Mouse (Mus musculus) left cerebral cortex, postnatal 36 days (tissue): Measurements from ENCODE around the gene Fgfr2. TPM values are rescaled to one million over a fixed set of nuclear protein-coding genes. Genes with fewer than 3 reads are reported as not detected.

Source experiments
- DNase-seq, 2 experiments: peaks; one replicate each; pipeline ENCODE4 v3.0.0; 2021 to 2022; ENCODE audit warnings: low spot score in 2 of 2, mixed read lengths in 1 of 2
- intact Hi-C: fragments of 180-260 bp; cut with DNase I; formaldehyde crosslinking; loops from one replicate; pipeline ENCODE4 v1.15.1; 2025
- total RNA-seq, 2 experiments: library from RNA; stranded (reverse); gene quantifications; 2 replicates each; pipeline ENCODE4 v1.2.3; 2021

The Fgfr2 gene
- total RNA-seq, 2 experiments from 2014 or later, result 41.6 to 46.6 TPM

DNA sequence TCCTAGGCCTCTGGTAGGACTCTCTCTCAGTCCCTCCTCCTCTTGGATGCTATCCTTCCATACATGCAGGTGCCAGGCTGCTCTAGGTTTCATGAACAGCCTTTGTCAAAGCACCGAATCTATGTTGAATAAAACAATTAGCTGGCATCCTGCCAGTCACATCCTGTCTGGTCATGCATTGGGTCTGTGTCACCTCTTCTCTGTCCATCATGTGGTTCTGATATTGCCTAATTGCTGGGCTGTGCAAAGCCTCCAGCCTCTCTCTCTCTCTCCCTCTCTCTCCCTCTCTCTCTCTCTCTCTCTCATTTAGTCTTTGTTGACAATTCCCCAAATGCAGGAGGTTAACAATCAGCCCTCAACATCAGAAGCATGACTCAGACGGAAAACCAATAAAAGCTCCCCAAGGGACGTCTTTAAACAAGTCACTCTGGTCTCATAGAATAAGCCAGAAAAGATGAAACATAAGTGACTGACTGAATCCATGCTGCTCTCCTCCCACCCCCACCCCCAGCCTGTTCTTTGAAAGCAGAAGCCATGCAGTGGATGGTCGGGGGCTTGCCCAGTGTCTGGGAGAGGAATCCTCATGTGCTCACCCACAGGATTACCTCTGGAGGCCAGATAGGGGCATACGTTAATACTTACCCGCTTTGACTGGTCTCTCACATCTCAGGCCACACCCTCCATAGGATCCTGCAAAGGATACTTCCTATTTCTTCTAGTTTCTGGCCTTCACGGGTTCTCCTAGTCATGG, 953.6 kb downstream of the Fgfr2 start:
- intact Hi-C loops, result loop anchor here (5.0 kb wide), 1 partner anchor 38 kb away; no protein-coding TSS in a partner anchor
- no peak for DNase-seq

DNA sequence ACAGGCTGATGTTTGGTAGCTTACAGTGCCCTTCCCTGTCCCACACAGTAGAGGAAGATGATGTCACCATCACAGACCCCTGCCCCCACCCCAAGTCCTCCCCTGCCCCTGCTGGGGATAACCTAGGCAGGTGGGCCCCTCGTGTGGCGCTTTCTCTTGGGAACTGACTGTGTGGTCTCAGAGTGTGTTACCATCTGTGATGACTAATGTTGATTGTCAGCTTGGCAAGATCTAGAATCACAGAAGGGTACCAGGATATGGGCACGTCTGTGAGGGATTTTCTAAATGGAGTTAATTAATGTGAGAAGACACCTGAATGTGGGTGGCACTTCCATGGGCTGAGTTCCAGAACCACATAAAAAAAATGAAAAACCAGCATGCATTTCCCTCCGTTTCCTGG, 955.9 kb downstream of the Fgfr2 start:
- no peak for DNase-seq
- intact Hi-C loops, result no loop called here

DNA sequence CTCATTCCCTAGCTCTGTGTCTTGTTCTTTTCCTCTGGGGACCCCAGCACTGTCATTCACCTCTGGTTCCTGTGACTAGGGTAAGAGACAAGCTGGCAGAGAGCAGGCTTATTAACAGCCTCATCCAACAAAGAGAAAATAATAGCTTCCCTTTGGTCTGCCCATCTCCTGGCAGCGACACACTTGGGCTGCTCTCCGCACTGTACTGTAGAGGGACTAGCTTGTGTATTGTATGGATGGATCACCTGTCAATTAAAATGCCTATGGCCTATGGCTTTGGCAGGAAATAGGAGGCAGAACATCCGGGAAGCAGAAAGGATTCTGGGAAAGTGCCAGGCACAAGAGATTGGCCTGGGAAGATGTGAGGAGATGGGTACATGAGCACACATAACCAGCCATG, 960.9 kb downstream of the Fgfr2 start:
- DNase-seq, result no peak
- intact Hi-C loops, result no loop called here

DNA sequence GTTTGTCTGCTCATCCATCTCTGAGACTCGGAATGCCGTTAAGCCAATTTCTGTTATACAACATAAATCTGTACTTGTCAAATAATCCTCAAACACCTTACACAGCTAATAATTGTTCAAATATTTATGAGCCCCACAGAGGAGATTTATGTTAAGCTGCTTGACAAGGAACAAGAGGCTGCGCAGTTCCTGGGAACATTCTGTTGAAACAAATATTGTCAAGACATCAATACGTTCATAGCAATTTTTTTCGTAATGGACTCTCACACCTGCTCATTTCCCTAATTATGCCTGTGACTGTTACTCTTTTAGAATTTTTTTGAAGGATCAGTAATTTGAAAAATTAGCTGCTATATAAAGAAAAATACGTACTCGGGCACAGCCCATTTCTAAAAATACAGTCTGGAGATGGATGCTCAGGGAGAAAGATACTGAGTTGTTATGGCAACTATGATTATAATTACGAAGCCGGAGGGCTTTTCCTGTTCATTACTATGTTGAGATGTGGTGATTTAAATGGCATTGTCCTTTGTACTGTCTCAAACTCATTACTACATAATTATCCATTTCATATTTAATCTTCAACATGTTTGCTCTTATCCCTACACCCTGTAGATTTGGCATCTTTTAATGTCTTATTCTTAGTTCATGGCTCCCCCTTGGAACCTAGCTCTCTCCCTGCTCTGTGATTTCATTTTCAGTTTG, 964.7 kb downstream of the Fgfr2 start:
- DNase-seq, result no peak
- intact Hi-C loops, result loop anchor here (5.0 kb wide), 1 partner anchor 54 kb away; no protein-coding TSS in a partner anchor

DNA sequence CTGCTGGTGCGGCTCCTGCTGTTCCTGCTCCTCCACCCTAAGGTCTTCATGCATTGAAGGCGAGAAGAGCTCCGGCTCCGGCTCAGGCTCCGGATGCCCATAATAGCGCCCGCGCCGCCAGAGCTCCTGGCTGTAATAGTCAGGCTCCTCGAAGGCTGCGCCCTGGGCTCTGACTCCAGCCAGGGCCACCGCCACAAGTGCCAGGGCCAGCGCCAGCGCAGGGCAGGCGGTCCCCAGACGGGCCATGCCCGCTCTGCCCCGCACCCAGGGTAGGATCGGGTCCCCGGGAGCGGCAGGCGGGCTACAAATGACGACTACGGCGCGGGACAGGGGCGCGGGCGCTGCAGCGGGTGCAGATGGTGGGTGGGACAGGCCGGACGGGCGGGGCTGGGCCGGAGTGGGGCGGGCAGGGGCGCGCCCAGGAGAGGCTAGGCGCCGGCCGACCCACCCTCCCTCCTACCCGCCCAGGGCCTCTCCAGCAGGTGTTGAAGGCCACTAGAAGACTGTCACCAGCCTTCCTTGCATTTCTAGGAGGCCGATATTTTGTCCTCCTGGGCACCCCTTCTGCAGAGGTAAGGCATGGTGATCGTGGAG, 968.7 kb downstream of the Fgfr2 start, which contains the start of gene Cpxm2:
Gene Cpxm2 (minus strand): TSS at position 372 of the 594 bp plus-strand sequence.
- DNase-seq, result no peak
- intact Hi-C loops, result no loop called here

DNA sequence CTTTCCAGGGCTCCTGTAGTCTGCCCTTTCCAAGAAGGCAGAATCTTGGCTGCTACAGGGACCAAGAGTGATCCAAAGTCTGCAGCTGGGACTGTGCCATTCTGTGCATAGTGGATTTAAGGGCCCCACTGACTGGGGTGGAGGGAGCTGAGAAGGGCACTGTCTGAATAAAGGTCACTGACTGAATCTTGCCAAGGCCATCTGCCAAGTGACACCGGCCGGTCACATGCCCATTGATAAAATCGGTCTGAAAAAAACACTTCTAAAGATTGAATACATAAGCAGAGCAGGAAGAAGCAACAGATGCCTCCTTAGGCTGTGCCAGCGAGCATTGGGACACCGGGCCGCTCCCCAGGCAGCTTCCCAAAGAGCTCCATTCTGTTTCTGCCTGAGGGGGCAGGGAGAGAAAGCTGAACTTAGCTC, 969.4 kb downstream of the Fgfr2 start:
- peak in 1 of 2 experiments; percentile 16 for DNase-seq
- intact Hi-C loops, result no loop called here

DNA sequence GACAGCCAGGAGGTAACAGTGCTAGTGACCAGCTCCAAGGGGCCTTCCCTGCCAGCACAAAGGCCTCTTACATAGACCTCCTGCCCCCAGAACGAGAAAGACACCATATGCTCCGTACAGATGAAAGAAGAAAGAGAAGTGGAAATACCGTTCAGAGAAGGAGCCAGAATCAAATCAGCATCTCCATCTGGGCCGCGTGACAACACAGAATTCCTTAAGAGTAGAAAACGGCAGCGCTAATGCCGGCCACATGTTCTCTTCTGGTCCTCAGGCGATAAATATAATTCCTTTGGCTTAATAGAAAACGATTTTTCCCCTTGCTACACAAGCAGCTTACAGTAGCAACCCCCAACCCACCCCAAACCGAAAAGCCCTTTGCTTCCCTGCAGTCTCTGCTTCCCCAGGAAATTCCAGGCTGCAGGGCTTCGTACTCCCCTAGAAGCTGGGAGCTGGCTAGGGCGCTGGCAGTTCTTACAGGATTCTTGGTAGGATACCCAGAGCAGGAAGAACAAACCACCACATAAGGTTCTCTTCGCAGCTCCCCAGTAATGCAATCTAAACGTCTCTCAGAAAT, 977.8 kb downstream of the Fgfr2 start:
- intact Hi-C loops, result no loop called here
- DNase-seq, result no peak

DNA sequence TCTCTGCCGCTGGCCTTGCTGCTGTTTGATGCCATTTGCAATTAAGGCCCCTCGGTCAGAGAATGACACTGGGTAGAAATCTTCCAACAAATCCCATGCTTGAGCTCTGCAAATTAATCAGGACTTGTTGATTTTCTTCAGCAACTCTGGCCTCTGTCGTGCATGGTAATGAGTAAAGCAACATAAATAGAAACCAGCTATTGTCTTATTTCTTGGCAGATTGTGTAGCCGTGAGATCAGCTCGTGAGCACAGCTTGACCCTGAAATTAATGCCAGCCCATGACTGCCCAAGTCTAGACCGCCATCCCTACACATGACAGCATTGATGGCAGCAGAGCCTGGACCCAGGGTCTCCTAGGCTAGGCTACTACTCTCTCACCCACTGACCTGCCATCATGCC, 994.5 kb downstream of the Fgfr2 start:
- no peak for DNase-seq
- intact Hi-C loops, result no loop called here

DNA sequence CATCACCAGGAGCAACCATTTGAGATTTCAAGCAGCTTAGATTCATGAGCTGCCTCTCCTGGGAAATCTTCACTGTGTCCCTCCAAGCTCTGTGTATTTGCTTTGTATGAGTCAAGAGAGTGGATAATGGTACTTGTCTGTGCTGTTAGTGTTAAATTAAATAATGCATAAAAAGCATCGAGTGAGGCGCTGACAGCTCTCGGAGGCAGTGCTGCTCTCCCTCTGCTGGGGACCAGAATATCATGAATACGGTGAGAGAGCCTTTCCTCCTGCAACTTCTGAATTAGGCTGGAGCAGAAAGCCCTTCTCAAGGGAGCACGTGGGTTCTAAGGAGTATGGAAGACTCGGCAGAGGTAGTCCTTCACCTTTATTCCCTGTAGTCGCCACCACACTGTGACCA, 998.2 kb downstream of the Fgfr2 start:
- intact Hi-C loops, result no loop called here
- DNase-seq, result no peak

DNA sequence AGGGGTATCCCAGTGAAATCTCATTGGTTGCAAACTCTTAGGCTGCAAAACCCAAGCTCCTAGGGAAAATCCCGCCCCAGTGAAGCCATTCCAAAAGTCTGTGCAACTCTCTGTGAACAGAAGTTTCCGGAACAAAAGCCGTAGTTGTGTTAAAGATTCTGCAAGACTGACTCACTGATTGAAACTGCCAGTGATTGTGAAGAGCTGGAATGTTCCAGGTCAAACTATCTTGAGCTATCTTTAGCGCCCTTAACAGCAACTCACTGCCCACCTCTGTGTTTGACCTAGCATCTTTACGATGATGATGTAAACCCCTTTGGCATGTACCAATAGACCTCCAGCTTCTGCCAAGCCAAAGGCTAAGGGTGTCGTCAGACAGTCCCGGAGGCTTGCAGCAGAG, 999.9 kb downstream of the Fgfr2 start:
- intact Hi-C loops, result no loop called here
- DNase-seq, result no peak

DNA sequence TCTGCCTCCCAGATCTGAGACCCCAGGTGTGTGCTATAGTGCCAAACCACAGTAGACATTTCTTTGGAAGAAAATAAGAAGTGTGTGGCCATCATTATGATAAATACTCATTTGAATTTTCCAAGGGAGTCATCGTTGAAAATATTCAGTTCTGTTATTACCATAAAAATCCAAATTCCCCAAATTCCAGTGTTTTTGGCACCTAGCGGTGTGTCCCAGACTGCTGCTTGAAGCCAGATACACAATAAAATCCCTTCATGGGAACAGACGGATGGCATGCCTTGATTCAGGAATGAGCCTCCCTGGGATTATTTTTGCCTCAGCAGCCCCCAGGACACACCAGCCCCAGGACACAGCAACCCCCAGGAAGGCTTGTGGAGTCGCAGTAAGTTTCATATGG, 1003.3 kb downstream of the Fgfr2 start:
- no peak for DNase-seq
- intact Hi-C loops, result no loop called here

DNA sequence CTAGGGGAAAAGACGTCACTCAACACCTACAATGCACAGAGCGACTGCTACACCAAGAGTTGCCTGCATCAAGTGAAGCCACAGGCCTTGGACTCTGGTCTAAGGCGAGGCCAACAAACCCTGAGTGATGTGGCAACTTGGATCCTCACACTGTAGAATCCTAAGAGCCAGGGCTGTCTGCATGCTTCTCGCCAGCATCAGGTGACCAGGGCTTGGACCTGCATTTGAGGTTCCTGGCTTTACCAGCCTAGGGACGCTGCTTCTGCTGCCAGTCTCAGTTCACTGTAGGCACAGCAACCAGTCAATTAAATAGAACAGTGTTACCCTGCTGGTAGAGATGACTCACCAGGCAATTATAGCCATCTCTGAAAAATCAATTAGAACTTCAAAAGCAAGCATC, 1011.4 kb downstream of the Fgfr2 start:
- no peak for DNase-seq
- intact Hi-C loops, result no loop called here

DNA sequence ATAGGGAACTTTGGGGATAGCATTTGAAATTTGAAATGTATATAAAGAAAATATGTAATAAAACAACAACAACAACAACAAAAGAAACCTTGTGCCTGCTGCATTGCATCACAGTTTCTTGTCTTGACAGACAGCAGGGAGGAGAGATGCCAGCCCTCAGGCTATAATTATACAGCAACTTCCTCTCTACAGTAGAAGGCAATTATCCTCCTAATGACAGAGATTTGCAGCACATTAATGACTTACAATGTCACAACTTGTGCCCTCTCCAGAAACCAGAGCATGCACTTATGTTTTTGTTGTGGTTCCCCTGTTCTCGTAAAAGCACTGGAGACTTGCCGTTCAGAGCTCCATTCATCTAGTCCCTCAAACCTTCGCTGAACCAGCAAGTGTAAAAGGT, 1012.8 kb downstream of the Fgfr2 start:
- intact Hi-C loops, result no loop called here
- no peak for DNase-seq

DNA sequence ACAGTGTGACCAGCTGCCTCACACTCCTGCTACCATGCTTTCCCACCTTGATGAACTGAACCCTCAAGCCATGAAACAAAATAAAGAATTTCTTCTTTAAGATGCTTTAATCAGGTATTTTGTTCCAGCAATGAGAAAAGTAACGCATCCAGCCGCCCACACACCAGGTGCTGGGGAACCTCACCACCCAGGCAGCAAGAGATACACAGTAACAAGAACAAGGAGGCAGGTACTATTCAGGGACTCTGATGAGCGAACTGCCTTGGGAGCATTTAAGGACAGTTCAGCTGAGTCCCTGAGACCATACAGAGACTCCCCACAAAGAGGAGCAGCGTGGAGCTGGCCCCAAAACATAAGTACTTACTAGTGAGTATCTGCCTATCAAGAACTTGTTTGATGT, 1016.3 kb downstream of the Fgfr2 start:
- DNase-seq, result peak; percentile 30 to 45
- intact Hi-C loops, result no loop called here

DNA sequence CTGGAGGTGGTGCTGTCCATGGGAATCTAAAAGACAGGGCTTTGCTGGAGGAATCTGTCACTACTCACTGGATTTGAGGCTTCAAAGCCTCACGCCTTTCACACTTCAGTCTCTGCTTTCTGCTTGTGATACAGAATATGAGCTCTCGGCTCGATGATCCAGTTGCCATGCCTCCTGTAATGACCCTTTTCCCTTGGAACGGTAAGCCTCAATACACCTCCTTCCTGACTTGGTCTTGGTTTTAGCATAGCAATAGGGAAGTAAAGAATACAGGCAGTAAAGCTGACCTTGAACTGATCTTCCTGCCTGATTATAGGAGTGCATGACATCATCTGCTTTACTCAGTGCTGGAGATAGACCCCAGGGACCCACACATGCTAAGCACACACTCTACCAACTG, 1017.8 kb downstream of the Fgfr2 start:
- no peak for DNase-seq
- intact Hi-C loops, result no loop called here

DNA sequence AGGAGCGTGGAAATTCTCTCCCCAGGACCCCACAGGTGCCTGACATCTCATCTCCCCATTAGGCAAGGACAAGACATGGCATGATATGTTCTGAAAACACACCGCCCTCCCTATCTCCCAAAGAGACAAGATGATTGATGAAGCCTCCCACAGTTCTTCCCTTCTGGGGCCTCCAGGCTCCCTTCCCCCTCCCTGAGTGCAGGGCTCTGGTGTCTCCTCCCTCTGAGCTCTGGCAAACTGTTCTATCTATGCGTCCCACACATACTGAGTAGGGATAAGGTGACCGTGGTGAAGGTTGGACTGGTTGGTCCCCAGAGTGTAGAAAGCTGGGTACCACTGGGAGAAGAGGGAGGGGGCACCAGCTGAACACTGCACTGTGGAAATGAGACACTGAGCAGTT, 1024.7 kb downstream of the Fgfr2 start:
- intact Hi-C loops, result no loop called here
- DNase-seq, result no peak

DNA sequence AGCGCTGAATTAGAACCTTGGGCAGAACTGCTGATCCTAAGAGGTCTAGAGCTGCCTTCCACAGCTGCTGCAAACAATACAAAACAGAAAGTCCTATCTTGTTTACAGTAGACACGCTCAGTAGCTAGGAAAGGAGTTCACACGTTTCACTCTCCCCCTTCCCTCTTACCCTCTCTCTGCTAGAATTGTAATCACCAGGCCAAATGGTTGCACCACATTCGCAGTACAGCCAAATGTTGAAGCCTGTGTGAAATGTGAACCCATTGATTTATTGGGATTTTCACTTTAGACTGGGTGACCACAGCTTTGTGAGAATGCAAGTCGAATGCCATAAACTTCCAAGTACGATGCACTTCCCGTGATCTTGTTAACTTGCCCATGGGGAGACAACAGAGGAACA, 1028.5 kb downstream of the Fgfr2 start:
- intact Hi-C loops, result no loop called here
- no peak for DNase-seq

DNA sequence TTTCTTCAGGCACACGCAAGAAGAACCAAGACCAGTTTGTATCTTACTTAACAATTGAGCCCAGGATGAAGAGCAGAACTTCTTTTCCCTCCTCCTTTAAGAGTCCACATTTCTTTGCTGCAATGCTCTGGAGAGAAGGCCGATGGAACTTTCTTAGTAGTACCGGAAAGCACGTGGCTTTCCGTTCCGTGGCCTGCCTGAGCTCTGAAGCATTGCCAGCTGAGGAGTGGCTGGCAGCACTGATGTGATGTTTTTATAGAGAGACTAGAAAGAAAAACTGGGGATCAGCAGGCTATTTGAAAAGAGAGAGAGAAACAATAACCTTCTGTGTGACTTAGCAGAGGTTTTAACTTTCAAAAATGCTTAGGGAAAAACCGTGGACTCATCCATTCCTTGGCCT, 1031.6 kb downstream of the Fgfr2 start:
- no peak for DNase-seq

DNA sequence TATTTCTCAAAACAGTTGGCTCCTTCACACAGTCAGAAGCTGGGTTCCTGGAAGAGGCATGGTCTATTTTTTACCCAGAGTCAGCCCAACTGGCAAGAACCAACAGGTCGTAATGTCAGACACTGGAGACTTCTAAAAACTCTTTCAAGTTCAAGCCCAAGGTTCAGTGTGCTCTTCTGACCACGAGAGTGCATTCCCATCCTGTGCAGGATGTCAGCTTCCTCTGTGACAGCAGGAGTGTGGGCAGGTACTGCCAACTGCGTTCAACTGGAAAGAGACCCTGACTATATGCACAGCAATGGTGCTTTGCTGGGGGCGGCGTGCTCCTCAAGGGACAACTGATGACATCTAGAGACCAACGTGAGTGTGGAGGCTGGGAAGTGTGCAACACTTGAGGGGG, 1034.5 kb downstream of the Fgfr2 start:
- no peak for DNase-seq

More for the DNA sequence above, 1031.6 kb downstream of the Fgfr2 start:
- intact Hi-C loops, result no loop called here

DNA sequence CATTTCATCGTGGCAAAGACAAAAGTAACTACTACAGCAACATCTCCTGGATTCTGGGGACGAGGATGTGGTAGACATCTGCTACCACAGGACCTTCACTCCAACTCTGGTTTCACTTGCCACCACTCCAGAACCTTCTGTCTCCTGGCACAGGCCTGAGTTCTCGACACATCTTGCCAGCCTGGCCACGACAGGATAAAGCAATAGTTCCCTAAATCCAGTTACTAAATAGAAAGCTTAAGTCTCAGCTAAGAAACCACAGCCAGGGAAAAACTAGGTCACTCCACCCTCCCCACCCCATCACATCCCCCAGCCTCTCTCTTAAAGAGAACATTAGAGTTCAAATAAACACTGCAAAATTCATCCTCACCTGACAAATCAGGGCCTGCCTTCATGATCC, 1035.0 kb downstream of the Fgfr2 start:
- DNase-seq, result peak in 1 of 2 experiments; percentile 33
- intact Hi-C loops, result no loop called here

More for the DNA sequence above, 1034.5 kb downstream of the Fgfr2 start:
- intact Hi-C loops, result no loop called here
